Mouse (Mus musculus): ENCODE measurements at regions not wholly inside any gene's neighbourhood (a gene's known extent, or its start where the extent isn't known, plus 50 kb on each side); places are given as distances from the start of the nearest gene placed in this dataset.
A peak's percentile ranks its signal among the peaks of the same experiment; 100 is the strongest.

- no peak for DNase-seq (ENCODE audit: low read depth, low spot score)
These were observed 197.1 kb upstream of the Spdye4c start for GRCm38 (mm10) chr2:128393921-128394320.

GRCm38 (mm10) chr2:128395308-128396007 is 195.6 kb upstream of the Spdye4c start:
- DNase-seq (ENCODE audit: low read depth, low spot score) = no peak

GRCm38 (mm10) chr2:128396008-128396346 is 195.0 kb upstream of the Spdye4c start:
- DNase-seq (ENCODE audit: low read depth, low spot score) = peak; percentile 19

- DNase-seq (ENCODE audit: low read depth, low spot score) = no peak
These were observed 189.7 kb upstream of the Spdye4c start for GRCm38 (mm10) chr2:128401359-128401758.

GRCm38 (mm10) chr2:128403143-128403935 is 187.7 kb upstream of the Spdye4c start:
- DNase-seq (ENCODE audit: low read depth, low spot score) = no peak

GRCm38 (mm10) chr2:128404405-128404804 is 186.6 kb upstream of the Spdye4c start:
- no peak for DNase-seq (ENCODE audit: low read depth, low spot score)

GRCm38 (mm10) chr2:128407076-128407475 is 183.9 kb upstream of the Spdye4c start:
- DNase-seq (ENCODE audit: low read depth, low spot score) = no peak

GRCm38 (mm10) chr2:128408718-128409117 is 182.3 kb upstream of the Spdye4c start:
- DNase-seq (ENCODE audit: low read depth, low spot score) = no peak

GRCm38 (mm10) chr2:128412352-128412751 is 178.7 kb upstream of the Spdye4c start:
- DNase-seq (ENCODE audit: low read depth, low spot score) = no peak

GRCm38 (mm10) chr2:128412974-128413373 is 178.0 kb upstream of the Spdye4c start:
- no peak for DNase-seq (ENCODE audit: low read depth, low spot score)

- DNase-seq (ENCODE audit: low read depth, low spot score) = no peak
These were observed 176.3 kb upstream of the Spdye4c start for GRCm38 (mm10) chr2:128414588-128415240.

GRCm38 (mm10) chr2:128416416-128416815 is 174.6 kb upstream of the Spdye4c start:
- no peak for DNase-seq (ENCODE audit: low read depth, low spot score)

- no peak for DNase-seq (ENCODE audit: low read depth, low spot score)
These were observed 172.0 kb upstream of the Spdye4c start for GRCm38 (mm10) chr2:128418960-128419359.

- DNase-seq (ENCODE audit: low read depth, low spot score) = no peak
These were observed 170.6 kb upstream of the Spdye4c start for GRCm38 (mm10) chr2:128420406-128420805.

- no peak for DNase-seq (ENCODE audit: low read depth, low spot score)
These were observed 168.3 kb upstream of the Spdye4c start for GRCm38 (mm10) chr2:128422677-128423076.

GRCm38 (mm10) chr2:128424236-128424635 is 166.8 kb upstream of the Spdye4c start:
- no peak for DNase-seq (ENCODE audit: low read depth, low spot score)

GRCm38 (mm10) chr2:128427181-128427880 is 163.7 kb upstream of the Spdye4c start:
- no peak for DNase-seq (ENCODE audit: low read depth, low spot score)

GRCm38 (mm10) chr2:128428154-128428553 is 162.9 kb upstream of the Spdye4c start:
- DNase-seq (ENCODE audit: low read depth, low spot score) = no peak

GRCm38 (mm10) chr2:128428651-128429633 is 162.1 kb upstream of the Spdye4c start:
- DNase-seq (ENCODE audit: low read depth, low spot score) = no peak

- DNase-seq (ENCODE audit: low read depth, low spot score) = no peak
These were observed 161.2 kb upstream of the Spdye4c start for GRCm38 (mm10) chr2:128429786-128430185.

All from c-Kit-negative CD71-positive TER-119-positive erythroid progenitor cells, embryonic 14.5 days (primary cell).